Mouse (Mus musculus): ENCODE data around the gene Nynrin. TPM values are rescaled to one million over a fixed set of nuclear protein-coding genes. Genes with fewer than 3 reads are reported as not detected.

The Nynrin gene
- polyA plus RNA-seq, 1 experiment = 0.87 TPM

GRCm38 (mm10) chr14:55829854-55830253, 24.0 kb upstream of the Nynrin start:
- Histone ChIP-seq H3K4me1 (ENCODE audit: control insufficient read depth, insufficient read depth, insufficient read length, low read length) (no peaks in the 10 kb centered on the region), H3K27ac (replicated peaks; ENCODE audit: low read depth, low read length) (no peak overlapping the region), H3K4me3 (ENCODE audit: insufficient read depth, low read depth, low read length) (no peak overlapping the region)

GRCm38 (mm10) chr14:55830331-55830730, 23.5 kb upstream of the Nynrin start:
- H3K4me3 ChIP-seq (ENCODE audit: insufficient read depth, low read depth, low read length) = no peak overlapping the region
- no peak overlapping the region for H3K27ac ChIP-seq (replicated peaks; ENCODE audit: low read depth, low read length)
- H3K4me1 ChIP-seq (ENCODE audit: control insufficient read depth, insufficient read depth, insufficient read length, low read length) = no peaks in the 10 kb centered on the region

- H3K27ac ChIP-seq (replicated peaks; ENCODE audit: low read depth, low read length) = no peak overlapping the region
- no peaks in the 10 kb centered on the region for H3K4me1 ChIP-seq (ENCODE audit: control insufficient read depth, insufficient read depth, insufficient read length, low read length)
- no peak overlapping the region for H3K4me3 ChIP-seq (ENCODE audit: insufficient read depth, low read depth, low read length)
Measured at GRCm38 (mm10) chr14:55833126-55833525, 20.7 kb upstream of the Nynrin start.

GRCm38 (mm10) chr14:55834808-55835533, 18.8 kb upstream of the Nynrin start:
- Histone ChIP-seq H3K27ac (replicated peaks; ENCODE audit: low read depth, low read length) (no peak overlapping the region), H3K4me3 (ENCODE audit: insufficient read depth, low read depth, low read length) (no peak overlapping the region), H3K4me1 (ENCODE audit: control insufficient read depth, insufficient read depth, insufficient read length, low read length) (no peaks in the 10 kb centered on the region)

GRCm38 (mm10) chr14:55838312-55838711, 15.5 kb upstream of the Nynrin start:
- Histone ChIP-seq H3K4me1 (ENCODE audit: control insufficient read depth, insufficient read depth, insufficient read length, low read length) (no peaks in the 10 kb centered on the region), H3K4me3 (ENCODE audit: insufficient read depth, low read depth, low read length) (no peak overlapping the region), H3K27ac (replicated peaks; ENCODE audit: low read depth, low read length) (no peak overlapping the region)

- H3K27ac ChIP-seq (replicated peaks; ENCODE audit: low read depth, low read length) = no peak overlapping the region
- no peak overlapping the region for H3K4me3 ChIP-seq (ENCODE audit: insufficient read depth, low read depth, low read length)
- H3K4me1 ChIP-seq (ENCODE audit: control insufficient read depth, insufficient read depth, insufficient read length, low read length) = no peaks in the 10 kb centered on the region
Measured at GRCm38 (mm10) chr14:55838740-55839139, 15.1 kb upstream of the Nynrin start.

GRCm38 (mm10) chr14:55840853-55841366, 12.9 kb upstream of the Nynrin start:
- H3K4me1 ChIP-seq (ENCODE audit: control insufficient read depth, insufficient read depth, insufficient read length, low read length) = no peaks in the 10 kb centered on the region
- H3K4me3 ChIP-seq (ENCODE audit: insufficient read depth, low read depth, low read length) = no peak overlapping the region
- H3K27ac ChIP-seq (replicated peaks; ENCODE audit: low read depth, low read length) = no peak overlapping the region

GRCm38 (mm10) chr14:55842794-55843193, 11.0 kb upstream of the Nynrin start:
- no peaks in the 10 kb centered on the region for H3K4me1 ChIP-seq (ENCODE audit: control insufficient read depth, insufficient read depth, insufficient read length, low read length)
- no peak overlapping the region for H3K27ac ChIP-seq (replicated peaks; ENCODE audit: low read depth, low read length)
- no peak overlapping the region for H3K4me3 ChIP-seq (ENCODE audit: insufficient read depth, low read depth, low read length)

- no peaks in the 10 kb centered on the region for H3K4me1 ChIP-seq (ENCODE audit: control insufficient read depth, insufficient read depth, insufficient read length, low read length)
- no peak overlapping the region for H3K27ac ChIP-seq (replicated peaks; ENCODE audit: low read depth, low read length)
- H3K4me3 ChIP-seq (ENCODE audit: insufficient read depth, low read depth, low read length) = no peak overlapping the region
Measured at GRCm38 (mm10) chr14:55845506-55846294, 8.1 kb upstream of the Nynrin start.

GRCm38 (mm10) chr14:55850885-55851284, 2.9 kb upstream of the Nynrin start:
- no peak overlapping the region for H3K4me3 ChIP-seq (ENCODE audit: insufficient read depth, low read depth, low read length)
- H3K27ac ChIP-seq (replicated peaks; ENCODE audit: low read depth, low read length) = no peak overlapping the region
- H3K4me1 ChIP-seq (ENCODE audit: control insufficient read depth, insufficient read depth, insufficient read length, low read length) = 0 out of 2 replicates have a peak, but pooled peaks cover 4% of the 10 kb centered on the region

GRCm38 (mm10) chr14:55852646-55853551, 911 bp upstream of the Nynrin start:
- H3K27ac ChIP-seq (replicated peaks; ENCODE audit: low read depth, low read length) = peak overlapping the region; percentile 20; the same call in 1 of the 2 replicates
- H3K4me1 ChIP-seq (ENCODE audit: control insufficient read depth, insufficient read depth, insufficient read length, low read length) = peaks cover 11% of the 10 kb centered on the region; the same call in 1 of the 2 replicates
- H3K4me3 ChIP-seq (ENCODE audit: insufficient read depth, low read depth, low read length) = peak overlapping the region; percentile 71; the same call in 1 of the 2 replicates

GRCm38 (mm10) chr14:55854406-55855100, 743 bp downstream of the Nynrin start:
- H3K4me3 ChIP-seq (ENCODE audit: insufficient read depth, low read depth, low read length) = peak overlapping the region; percentile 71
- H3K27ac ChIP-seq (replicated peaks; ENCODE audit: low read depth, low read length) = peak overlapping the region; percentile 32
- H3K4me1 ChIP-seq (ENCODE audit: control insufficient read depth, insufficient read depth, insufficient read length, low read length) = peaks cover 11% of the 10 kb centered on the region; the same call in 1 of the 2 replicates

- Histone ChIP-seq H3K4me3 (ENCODE audit: insufficient read depth, low read depth, low read length) (peak overlapping the region; percentile 71), H3K27ac (replicated peaks; ENCODE audit: low read depth, low read length) (peak overlapping the region; percentile 32), H3K4me1 (ENCODE audit: control insufficient read depth, insufficient read depth, insufficient read length, low read length) (peaks cover 11% of the 10 kb centered on the region; the same call in 1 of the 2 replicates)
Measured at GRCm38 (mm10) chr14:55855101-55855561, 1.3 kb downstream of the Nynrin start.

GRCm38 (mm10) chr14:55857588-55857987, 3.8 kb downstream of the Nynrin start:
- Histone ChIP-seq H3K27ac (replicated peaks; ENCODE audit: low read depth, low read length) (peak overlapping the region; percentile 1; the same call in 1 of the 2 replicates), H3K4me1 (ENCODE audit: control insufficient read depth, insufficient read depth, insufficient read length, low read length) (peaks cover 11% of the 10 kb centered on the region; the same call in 1 of the 2 replicates), H3K4me3 (ENCODE audit: insufficient read depth, low read depth, low read length) (no peak overlapping the region)
